Mouse (Mus musculus): ENCODE data around the gene Pde3a. TPM values are rescaled to one million over a fixed set of nuclear protein-coding genes. Genes with fewer than 3 reads are reported as not detected.

Gene Pde3a
- polyA plus RNA-seq, 1 experiment from 2014 or later: 2.8 TPM

DNA sequence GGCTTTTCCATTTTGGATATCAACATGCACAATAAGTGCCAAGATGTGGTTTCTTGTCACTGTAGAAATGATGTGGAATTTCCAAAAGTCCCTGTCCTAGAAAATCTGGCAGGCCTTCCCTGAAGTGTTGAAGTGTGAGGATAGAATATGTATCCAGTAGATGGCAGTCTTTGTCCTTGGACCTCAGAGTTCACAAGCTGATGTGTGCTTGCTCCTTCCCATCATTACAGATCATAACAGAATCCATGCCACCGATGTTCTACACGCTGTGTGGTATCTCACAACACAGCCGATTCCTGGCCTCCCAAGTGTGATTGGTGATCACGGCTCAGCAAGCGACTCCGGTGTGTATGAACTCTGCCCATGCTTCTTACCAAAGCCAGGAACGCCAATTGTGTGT, 238.2 kb downstream of the Pde3a start:
- Histone ChIP-seq H3K27ac (no peak overlapping the region), H3K27me3 (replicated peaks) (no peaks in the 10 kb centered on the region)
- 0 out of 2 replicates have a peak, but pooled peaks have one; percentile 21 for ATAC-seq (ENCODE audit: low FRiP score, low read depth)

GRCm38 (mm10) chr6:141488619-141489018, 239.6 kb downstream of the Pde3a start:
- Histone ChIP-seq H3K9ac (no peak overlapping the region), H3K4me2 (replicated peaks) (no peak overlapping the region), H3K27me3 (replicated peaks) (no peaks in the 10 kb centered on the region), H3K27ac (no peak overlapping the region), H3K9me3 (no peaks in the 10 kb centered on the region), H3K36me3 (no peaks in the 10 kb centered on the region), H3K4me3 (no peak overlapping the region), H3K4me1 (peaks cover 3% of the 10 kb centered on the region; the same call in 1 of the 2 replicates)
- WGBS: 16% methylated on average over 11 of the region's 11 CpGs
- no peak for ATAC-seq (ENCODE audit: low FRiP score, low read depth)

More for the DNA sequence above, 238.2 kb downstream of the Pde3a start:
- no peaks in the 10 kb centered on the region for H3K36me3 ChIP-seq
- no peak overlapping the region for H3K4me3 ChIP-seq
- H3K9me3 ChIP-seq: no peaks in the 10 kb centered on the region
- no peak overlapping the region for H3K4me2 ChIP-seq (replicated peaks)
- WGBS: 79% methylated on average over 7 of the region's 7 CpGs
- H3K4me1 ChIP-seq: peaks cover 3% of the 10 kb centered on the region; the same call in 1 of the 2 replicates
- H3K9ac ChIP-seq: no peak overlapping the region

- Histone ChIP-seq H3K36me3 (no peaks in the 10 kb centered on the region), H3K4me1 (peaks cover 11% of the 10 kb centered on the region; the same call in 1 of the 2 replicates), H3K27me3 (replicated peaks) (no peaks in the 10 kb centered on the region; the same call in 1 of the 2 replicates), H3K4me2 (replicated peaks) (no peak overlapping the region), H3K9me3 (no peaks in the 10 kb centered on the region), H3K4me3 (no peak overlapping the region), H3K9ac (no peak overlapping the region), H3K27ac (no peak overlapping the region)
- 84% methylated on average over 4 of the region's 4 CpGs for WGBS
- 0 out of 2 replicates have a peak, but pooled peaks have one; percentile 1 for ATAC-seq (ENCODE audit: low FRiP score, low read depth)
Observed at GRCm38 (mm10) chr6:141494909-141495308, 245.8 kb downstream of the Pde3a start.

DNA sequence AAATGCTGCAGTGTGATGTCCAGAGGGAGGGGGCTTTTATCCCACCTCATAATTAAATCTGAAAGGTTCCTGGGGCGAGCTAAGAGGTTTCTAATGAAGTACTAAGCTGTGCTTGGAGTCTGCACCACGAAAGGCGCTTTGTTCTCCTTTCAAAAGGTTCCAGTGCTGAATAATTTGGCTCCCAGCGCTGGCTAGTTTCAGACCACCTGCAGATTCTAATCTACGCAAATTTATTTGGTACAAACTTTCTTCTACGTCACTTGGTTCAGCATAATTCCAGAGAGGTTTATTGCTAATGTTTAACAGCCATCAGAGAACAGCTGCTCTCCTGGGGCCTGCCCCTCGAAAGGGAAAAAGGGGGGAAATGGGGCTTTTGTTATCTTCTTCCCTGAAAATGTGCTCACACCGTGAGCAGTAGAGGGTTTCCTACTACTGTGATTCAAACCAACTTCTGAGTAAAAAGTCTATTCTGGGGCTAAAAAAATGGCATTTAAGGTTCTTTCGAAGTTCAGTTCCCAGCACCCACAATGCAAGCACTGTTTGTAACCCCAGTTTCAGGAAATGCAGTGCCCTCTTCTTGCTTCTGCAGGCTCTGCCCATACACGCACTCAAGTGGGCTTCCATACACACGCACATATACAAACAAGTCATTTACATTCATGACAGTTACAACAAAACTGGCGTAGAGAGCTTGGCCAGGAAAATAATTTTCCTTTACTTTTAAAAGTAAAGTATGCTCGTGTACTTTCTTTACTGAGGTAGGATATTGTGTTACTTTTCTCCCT, 246.8 kb downstream of the Pde3a start:
- peaks cover 11% of the 10 kb centered on the region; the same call in 1 of the 2 replicates for H3K4me1 ChIP-seq
- H3K9me3 ChIP-seq: no peaks in the 10 kb centered on the region
- H3K4me2 ChIP-seq (replicated peaks): 0 out of 2 replicates have a peak overlapping the region, but pooled peaks have one; percentile 25
- no peaks in the 10 kb centered on the region for H3K36me3 ChIP-seq
- H3K27ac ChIP-seq: no peak overlapping the region
- no peak overlapping the region for H3K9ac ChIP-seq
- no peaks in the 10 kb centered on the region; the same call in 1 of the 2 replicates for H3K27me3 ChIP-seq (replicated peaks)
- WGBS: 13% methylated on average over 13 of the region's 13 CpGs
- no peak overlapping the region for H3K4me3 ChIP-seq
- peak; percentile 91 for ATAC-seq (ENCODE audit: low FRiP score, low read depth)

- no peak overlapping the region for H3K4me2 ChIP-seq (replicated peaks)
- H3K4me1 ChIP-seq: peaks cover 11% of the 10 kb centered on the region; the same call in 1 of the 2 replicates
- no peak overlapping the region for H3K4me3 ChIP-seq
- H3K27ac ChIP-seq: no peak overlapping the region
- no peak overlapping the region for H3K9ac ChIP-seq
- no peaks in the 10 kb centered on the region for H3K36me3 ChIP-seq
- no peaks in the 10 kb centered on the region for H3K9me3 ChIP-seq
- ATAC-seq (ENCODE audit: low FRiP score, low read depth): no peak
- no peaks in the 10 kb centered on the region; the same call in 1 of the 2 replicates for H3K27me3 ChIP-seq (replicated peaks)
Observed at GRCm38 (mm10) chr6:141499511-141499910, 250.4 kb downstream of the Pde3a start.

- Histone ChIP-seq H3K4me2 (replicated peaks) (no peak overlapping the region), H3K27me3 (replicated peaks) (no peaks in the 10 kb centered on the region; the same call in 1 of the 2 replicates), H3K4me1 (0 out of 2 replicates have a peak, but pooled peaks cover 4% of the 10 kb centered on the region), H3K27ac (no peak overlapping the region), H3K9me3 (no peaks in the 10 kb centered on the region), H3K36me3 (no peaks in the 10 kb centered on the region), H3K9ac (no peak overlapping the region), H3K4me3 (no peak overlapping the region)
- ATAC-seq (ENCODE audit: low FRiP score, low read depth): no peak
- WGBS: 86% methylated on average over 3 of the region's 3 CpGs
Observed at GRCm38 (mm10) chr6:141501171-141501570, 252.1 kb downstream of the Pde3a start.

DNA sequence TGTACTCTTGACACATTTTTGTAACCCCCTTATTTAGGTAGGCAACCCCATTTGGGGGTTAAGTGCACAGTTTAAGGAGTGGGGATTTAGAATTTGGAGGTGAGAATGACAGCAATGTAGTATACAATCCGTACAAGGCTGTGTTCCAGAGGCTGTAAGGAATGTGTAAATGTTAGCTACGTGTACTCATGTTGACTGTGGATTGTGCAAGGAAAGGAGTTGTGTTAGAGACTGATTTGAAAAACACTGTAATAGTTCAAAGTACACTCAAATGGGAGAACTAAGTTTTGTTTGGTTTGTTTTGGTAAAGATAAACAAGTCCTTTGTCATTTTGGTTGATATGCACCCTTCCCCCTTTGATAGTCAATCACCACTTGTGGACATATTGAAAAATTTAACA, 273.5 kb downstream of the Pde3a start:
- Histone ChIP-seq H3K4me3 (no peak overlapping the region), H3K4me1 (no peaks in the 10 kb centered on the region), H3K36me3 (no peaks in the 10 kb centered on the region), H3K27me3 (replicated peaks) (no peaks in the 10 kb centered on the region), H3K27ac (no peak overlapping the region), H3K9ac (no peak overlapping the region), H3K4me2 (replicated peaks) (no peak overlapping the region), H3K9me3 (no peaks in the 10 kb centered on the region)
- WGBS: 85% methylated on average over 2 of the region's 2 CpGs
- ATAC-seq (ENCODE audit: low FRiP score, low read depth): no peak

- Histone ChIP-seq H3K27ac (no peak within 1 kb of the TSS), H3K4me3 (no peak within 1 kb of the TSS), H3K4me2 (replicated peaks) (no peak within 1 kb of the TSS), H3K9ac (no peak within 1 kb of the TSS), H3K9me3 (no peaks in the 10 kb centered on the region), H3K4me1 (no peaks in the 10 kb centered on the region), H3K27me3 (replicated peaks) (no peaks in the 10 kb centered on the region), H3K36me3 (no peaks in the 10 kb centered on the region)
- WGBS: 51% methylated on average over 2 of the region's 2 CpGs
- ATAC-seq (ENCODE audit: low FRiP score, low read depth): no peak
Observed at GRCm38 (mm10) chr6:141523747-141524640, 274.9 kb downstream of the Pde3a start, which contains the start of gene Slco1c1. Slco1c1 (plus strand) TSS chr6:141524368.

GRCm38 (mm10) chr6:141525787-141526186, 276.7 kb downstream of the Pde3a start:
- H3K4me3 ChIP-seq: no peak overlapping the region
- H3K27ac ChIP-seq: no peak overlapping the region
- no peak overlapping the region for H3K9ac ChIP-seq
- no peak overlapping the region for H3K4me2 ChIP-seq (replicated peaks)
- no peaks in the 10 kb centered on the region for H3K36me3 ChIP-seq
- no peak for ATAC-seq (ENCODE audit: low FRiP score, low read depth)
- WGBS: 73% methylated on average over 1 of the region's 1 CpGs
- H3K9me3 ChIP-seq: no peaks in the 10 kb centered on the region
- no peaks in the 10 kb centered on the region for H3K27me3 ChIP-seq (replicated peaks)
- H3K4me1 ChIP-seq: no peaks in the 10 kb centered on the region

DNA sequence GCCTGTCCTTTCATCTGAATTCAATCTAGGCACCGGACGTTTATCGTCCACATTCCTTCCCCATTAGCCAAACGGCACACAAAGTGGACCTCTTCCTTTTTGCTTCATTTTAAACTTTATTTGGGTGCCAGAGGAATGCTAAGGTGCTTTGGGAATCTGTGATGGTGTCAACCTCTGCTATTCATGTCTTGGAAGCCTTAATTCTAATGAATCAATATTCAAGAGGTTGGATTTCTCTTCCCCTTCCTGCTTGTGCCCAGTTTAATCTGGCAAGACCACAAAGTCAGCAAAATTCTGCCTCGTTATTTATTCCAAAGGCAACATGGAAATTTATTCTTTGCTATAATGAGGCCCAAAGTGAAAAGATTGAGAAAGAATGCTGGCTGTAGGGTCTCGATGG, 281.8 kb downstream of the Pde3a start:
- ATAC-seq (ENCODE audit: low FRiP score, low read depth): no peak
- no peak overlapping the region for H3K27ac ChIP-seq
- no peaks in the 10 kb centered on the region for H3K36me3 ChIP-seq
- no peak overlapping the region for H3K4me3 ChIP-seq
- WGBS: 91% methylated on average over 6 of the region's 6 CpGs
- H3K9me3 ChIP-seq: no peaks in the 10 kb centered on the region
- no peak overlapping the region for H3K9ac ChIP-seq
- no peak overlapping the region for H3K4me2 ChIP-seq (replicated peaks)
- H3K27me3 ChIP-seq (replicated peaks): no peaks in the 10 kb centered on the region
- H3K4me1 ChIP-seq: no peaks in the 10 kb centered on the region

DNA sequence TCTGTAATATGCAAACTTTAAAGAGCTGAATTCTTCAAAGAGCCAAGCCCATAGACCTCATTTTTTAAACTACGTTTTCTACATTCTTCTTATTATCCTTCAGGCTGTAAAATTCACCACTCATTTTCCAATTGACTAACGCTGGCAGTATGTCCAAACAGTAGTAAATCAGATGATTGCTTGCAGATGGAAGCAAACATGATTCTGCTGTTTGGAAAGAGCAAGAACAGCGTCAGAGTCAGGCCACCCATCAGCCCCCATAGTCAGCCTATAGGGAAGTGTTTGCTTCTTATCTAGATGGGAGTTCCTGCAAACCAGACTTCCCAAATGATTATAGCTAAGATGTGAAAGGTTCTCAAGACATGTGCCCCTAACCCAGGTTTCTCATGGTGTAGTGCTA, 288.2 kb downstream of the Pde3a start:
- H3K4me1 ChIP-seq: no peaks in the 10 kb centered on the region
- 68% methylated on average over 3 of the region's 3 CpGs for WGBS
- H3K27ac ChIP-seq: no peak overlapping the region
- no peaks in the 10 kb centered on the region for H3K9me3 ChIP-seq
- no peaks in the 10 kb centered on the region for H3K36me3 ChIP-seq
- H3K4me3 ChIP-seq: no peak overlapping the region
- no peak overlapping the region for H3K4me2 ChIP-seq (replicated peaks)
- ATAC-seq (ENCODE audit: low FRiP score, low read depth): no peak
- H3K27me3 ChIP-seq (replicated peaks): no peaks in the 10 kb centered on the region
- H3K9ac ChIP-seq: no peak overlapping the region

GRCm38 (mm10) chr6:141541136-141541535, 292.1 kb downstream of the Pde3a start:
- Histone ChIP-seq H3K9me3 (no peaks in the 10 kb centered on the region), H3K27ac (no peak overlapping the region), H3K36me3 (no peaks in the 10 kb centered on the region), H3K27me3 (replicated peaks) (no peaks in the 10 kb centered on the region), H3K4me1 (no peaks in the 10 kb centered on the region), H3K9ac (no peak overlapping the region), H3K4me3 (no peak overlapping the region), H3K4me2 (replicated peaks) (no peak overlapping the region)
- 74% methylated on average over 1 of the region's 1 CpGs for WGBS
- no peak for ATAC-seq (ENCODE audit: low FRiP score, low read depth)

Measured in neural tube, embryonic 12.5 days (tissue).